Mouse (Mus musculus): ENCODE data around the gene Myh2. TPM values are rescaled to one million over a fixed set of nuclear protein-coding genes. Genes with fewer than 3 reads are reported as not detected.

Myh2 gene
- not detected in 2 replicates for polyA plus RNA-seq (2015; fragmentation: Nextera tagmentation; extraction: Ambion mirVana)

- H3K4me2 ChIP-seq (ENCODE audit: low read length), result no peak within 1 kb of the TSS
- DNase-seq (ENCODE audit: low spot score), result no peak
- no peak within 1 kb of the TSS for H3K9ac ChIP-seq (ENCODE audit: low read depth, low read length)
- H3K27ac ChIP-seq, result no peak within 1 kb of the TSS
- H3K27me3 ChIP-seq (ENCODE audit: insufficient read depth, low read length), result no peaks in the 10 kb centered on the region
- no peak for TF ChIP-seq CTCF (IDR thresholded peaks at IDR 0.05; ENCODE audit: low read depth)
- H3K36me3 ChIP-seq (ENCODE audit: insufficient read depth, low read length), result no peaks in the 10 kb centered on the region
- H3K9me3 ChIP-seq (replicated peaks; ENCODE audit: low read length), result no peaks in the 10 kb centered on the region
- 80% methylated on average over 14 of the region's 14 CpGs for WGBS
- H3K4me1 ChIP-seq (replicated peaks; ENCODE audit: insufficient read depth, low read length), result no peaks in the 10 kb centered on the region
- H3K4me3 ChIP-seq (replicated peaks; ENCODE audit: low read depth, low read length), result no peak within 1 kb of the TSS
- ATAC-seq (replicated peaks; ENCODE audit: low FRiP score, low read depth), result no peak
These were observed at the start of gene Myh2 for GRCm38 (mm10) chr11:67170727-67171126. Gene Myh2 (plus strand): TSS chr11:67171027.

- no peak for TF ChIP-seq CTCF (IDR thresholded peaks at IDR 0.05; ENCODE audit: low read depth)
- ATAC-seq (replicated peaks; ENCODE audit: low FRiP score, low read depth) (no peak), DNase-seq (ENCODE audit: low spot score) (no peak)
- Histone ChIP-seq H3K4me1 (replicated peaks; ENCODE audit: insufficient read depth, low read length) (no peaks in the 10 kb centered on the region), H3K9me3 (replicated peaks; ENCODE audit: low read length) (no peaks in the 10 kb centered on the region), H3K36me3 (ENCODE audit: insufficient read depth, low read length) (no peaks in the 10 kb centered on the region), H3K27me3 (ENCODE audit: insufficient read depth, low read length) (no peaks in the 10 kb centered on the region), H3K9ac (ENCODE audit: low read depth, low read length) (no peak overlapping the region), H3K4me3 (replicated peaks; ENCODE audit: low read depth, low read length) (no peak overlapping the region), H3K4me2 (ENCODE audit: low read length) (peak overlapping the region; percentile 32; the same call in 1 of the 2 replicates), H3K27ac (no peak overlapping the region)
- 47% methylated on average over 7 of the region's 7 CpGs for WGBS
These were observed 45.9 kb upstream of the Myh2 start for GRCm38 (mm10) chr11:67124943-67125342.

GRCm38 (mm10) chr11:67125361-67125760 is 45.5 kb upstream of the Myh2 start:
- DNase-seq (ENCODE audit: low spot score) (peak; percentile 37), ATAC-seq (replicated peaks; ENCODE audit: low FRiP score, low read depth) (no peak)
- H3K36me3 ChIP-seq (ENCODE audit: insufficient read depth, low read length), result no peaks in the 10 kb centered on the region
- H3K27ac ChIP-seq, result no peak overlapping the region
- no peak overlapping the region for H3K4me3 ChIP-seq (replicated peaks; ENCODE audit: low read depth, low read length)
- H3K27me3 ChIP-seq (ENCODE audit: insufficient read depth, low read length), result no peaks in the 10 kb centered on the region
- H3K9me3 ChIP-seq (replicated peaks; ENCODE audit: low read length), result no peaks in the 10 kb centered on the region
- no peaks in the 10 kb centered on the region for H3K4me1 ChIP-seq (replicated peaks; ENCODE audit: insufficient read depth, low read length)
- TF ChIP-seq CTCF (IDR thresholded peaks at IDR 0.05; ENCODE audit: low read depth), result no peak
- 23% methylated on average over 17 of the region's 17 CpGs for WGBS
- H3K4me2 ChIP-seq (ENCODE audit: low read length), result peak overlapping the region; percentile 32
- H3K9ac ChIP-seq (ENCODE audit: low read depth, low read length), result no peak overlapping the region

- Histone ChIP-seq H3K36me3 (ENCODE audit: insufficient read depth, low read length) (no peaks in the 10 kb centered on the region), H3K4me3 (replicated peaks; ENCODE audit: low read depth, low read length) (no peak overlapping the region), H3K9me3 (replicated peaks; ENCODE audit: low read length) (no peaks in the 10 kb centered on the region), H3K9ac (ENCODE audit: low read depth, low read length) (no peak overlapping the region), H3K4me2 (ENCODE audit: low read length) (no peak overlapping the region), H3K27me3 (ENCODE audit: insufficient read depth, low read length) (no peaks in the 10 kb centered on the region), H3K4me1 (replicated peaks; ENCODE audit: insufficient read depth, low read length) (no peaks in the 10 kb centered on the region), H3K27ac (no peak overlapping the region)
- no peak for DNase-seq (ENCODE audit: low spot score)
- TF ChIP-seq CTCF (IDR thresholded peaks at IDR 0.05; ENCODE audit: low read depth), result no peak
- WGBS, result 79% methylated on average over 2 of the region's 2 CpGs
- ATAC-seq (replicated peaks; ENCODE audit: low FRiP score, low read depth), result no peak
These were observed 37.3 kb upstream of the Myh2 start for GRCm38 (mm10) chr11:67133526-67133925.

GRCm38 (mm10) chr11:67134654-67135053 is 36.2 kb upstream of the Myh2 start:
- Histone ChIP-seq H3K9ac (ENCODE audit: low read depth, low read length) (no peak overlapping the region), H3K4me1 (replicated peaks; ENCODE audit: insufficient read depth, low read length) (no peaks in the 10 kb centered on the region), H3K27ac (no peak overlapping the region), H3K4me2 (ENCODE audit: low read length) (no peak overlapping the region), H3K36me3 (ENCODE audit: insufficient read depth, low read length) (no peaks in the 10 kb centered on the region), H3K9me3 (replicated peaks; ENCODE audit: low read length) (no peaks in the 10 kb centered on the region), H3K27me3 (ENCODE audit: insufficient read depth, low read length) (no peaks in the 10 kb centered on the region), H3K4me3 (replicated peaks; ENCODE audit: low read depth, low read length) (no peak overlapping the region)
- WGBS, result 86% methylated on average over 6 of the region's 6 CpGs
- TF ChIP-seq CTCF (IDR thresholded peaks at IDR 0.05; ENCODE audit: low read depth), result no peak
- ATAC-seq (replicated peaks; ENCODE audit: low FRiP score, low read depth), result no peak
- no peak for DNase-seq (ENCODE audit: low spot score)

- no peak for ATAC-seq (replicated peaks; ENCODE audit: low FRiP score, low read depth)
- Histone ChIP-seq H3K27me3 (ENCODE audit: insufficient read depth, low read length) (no peaks in the 10 kb centered on the region), H3K27ac (no peak overlapping the region), H3K4me3 (replicated peaks; ENCODE audit: low read depth, low read length) (no peak overlapping the region), H3K4me1 (replicated peaks; ENCODE audit: insufficient read depth, low read length) (no peaks in the 10 kb centered on the region), H3K36me3 (ENCODE audit: insufficient read depth, low read length) (no peaks in the 10 kb centered on the region), H3K9ac (ENCODE audit: low read depth, low read length) (no peak overlapping the region), H3K4me2 (ENCODE audit: low read length) (no peak overlapping the region), H3K9me3 (replicated peaks; ENCODE audit: low read length) (no peaks in the 10 kb centered on the region)
- TF ChIP-seq CTCF (IDR thresholded peaks at IDR 0.05; ENCODE audit: low read depth), result no peak
- WGBS, result 82% methylated on average over 2 of the region's 2 CpGs
- DNase-seq (ENCODE audit: low spot score), result no peak
These were observed 35.3 kb upstream of the Myh2 start for GRCm38 (mm10) chr11:67135532-67135931.

GRCm38 (mm10) chr11:67139556-67139955 is 31.3 kb upstream of the Myh2 start:
- no peak for DNase-seq (ENCODE audit: low spot score)
- 37% methylated on average over 8 of the region's 8 CpGs for WGBS
- no peak overlapping the region for H3K9ac ChIP-seq (ENCODE audit: low read depth, low read length)
- no peak overlapping the region for H3K4me3 ChIP-seq (replicated peaks; ENCODE audit: low read depth, low read length)
- H3K4me2 ChIP-seq (ENCODE audit: low read length), result no peak overlapping the region
- H3K4me1 ChIP-seq (replicated peaks; ENCODE audit: insufficient read depth, low read length), result no peaks in the 10 kb centered on the region
- TF ChIP-seq CTCF (IDR thresholded peaks at IDR 0.05; ENCODE audit: low read depth), result no peak
- no peaks in the 10 kb centered on the region for H3K9me3 ChIP-seq (replicated peaks; ENCODE audit: low read length)
- H3K36me3 ChIP-seq (ENCODE audit: insufficient read depth, low read length), result no peaks in the 10 kb centered on the region
- no peak for ATAC-seq (replicated peaks; ENCODE audit: low FRiP score, low read depth)
- H3K27ac ChIP-seq, result no peak overlapping the region
- H3K27me3 ChIP-seq (ENCODE audit: insufficient read depth, low read length), result no peaks in the 10 kb centered on the region

Data from kidney, postnatal 0 days (tissue).